Mouse (Mus musculus) embryo, embryonic 9.5 days (tissue): Measurements from ENCODE around the gene Nxpe5.

ENCODE experiments used
- DNase-seq: peaks from one replicate; pipeline ENCODE4 v3.0.0-alpha.2; 2017; ENCODE audit errors: extremely low spot score

Nxpe5 gene

GRCm38 (mm10) chr5:138253061-138253460, 27.4 kb downstream of the Nxpe5 start:
- no peak for DNase-seq

GRCm38 (mm10) chr5:138255353-138256093, 29.8 kb downstream of the Nxpe5 start, which contains the start of gene Lamtor4:
Gene Lamtor4, plus strand, starts transcription at chr5:138255482.
- peak; percentile 89 for DNase-seq

- no peak for DNase-seq
Measured at GRCm38 (mm10) chr5:138256094-138256467, 30.4 kb downstream of the Nxpe5 start.

- no peak for DNase-seq
Measured at GRCm38 (mm10) chr5:138256966-138257584, 31.4 kb downstream of the Nxpe5 start.

GRCm38 (mm10) chr5:138257585-138257978, 31.9 kb downstream of the Nxpe5 start:
- no peak for DNase-seq

GRCm38 (mm10) chr5:138258078-138258477, 32.4 kb downstream of the Nxpe5 start:
- DNase-seq: no peak

- no peak for DNase-seq
Measured at GRCm38 (mm10) chr5:138258542-138258941, 32.8 kb downstream of the Nxpe5 start.

- DNase-seq: no peak
Measured at GRCm38 (mm10) chr5:138258993-138259392, 33.3 kb downstream of the Nxpe5 start.

- DNase-seq: no peak
Measured at GRCm38 (mm10) chr5:138260051-138260450, 34.4 kb downstream of the Nxpe5 start.

GRCm38 (mm10) chr5:138260834-138261233, 35.1 kb downstream of the Nxpe5 start:
- DNase-seq: no peak

- DNase-seq: no peak
Measured at GRCm38 (mm10) chr5:138262001-138262400, 36.3 kb downstream of the Nxpe5 start.

GRCm38 (mm10) chr5:138262582-138263240, 37.0 kb downstream of the Nxpe5 start:
- DNase-seq: no peak

- peak; percentile 88 for DNase-seq
Measured at GRCm38 (mm10) chr5:138263260-138264206, 37.8 kb downstream of the Nxpe5 start, which contains the start of gene BC037034. Gene BC037034, minus strand, starts transcription at chr5:138264033.

- no peak for DNase-seq
Measured at GRCm38 (mm10) chr5:138264207-138264578, 38.5 kb downstream of the Nxpe5 start.

- DNase-seq: no peak
Measured at GRCm38 (mm10) chr5:138265712-138266111, 40.0 kb downstream of the Nxpe5 start.

- DNase-seq: no peak
Measured at GRCm38 (mm10) chr5:138267114-138267513, 41.4 kb downstream of the Nxpe5 start.

- DNase-seq: no peak
Measured at GRCm38 (mm10) chr5:138268980-138269379, 43.3 kb downstream of the Nxpe5 start.

GRCm38 (mm10) chr5:138271232-138271631, 45.5 kb downstream of the Nxpe5 start:
- no peak for DNase-seq

- peak; percentile 75 for DNase-seq
Measured at GRCm38 (mm10) chr5:138272409-138272923, 46.8 kb downstream of the Nxpe5 start, which contains the start of gene Gal3st4. Gene Gal3st4, minus strand, starts transcription at chr5:138272840.

GRCm38 (mm10) chr5:138274186-138274585, 48.5 kb downstream of the Nxpe5 start:
- no peak for DNase-seq
